Mouse (Mus musculus) cerebellum, adult 2 months (tissue): ENCODE results near the gene Cadm4.

Experiments
- CTCF ChIP-seq: fragments of 200-500 bp; IDR thresholded peaks from 2 replicates; pipeline ENCODE4 v1.5.1; 2011; ENCODE audit warnings: low read depth, mild to moderate bottlenecking, control low read depth, low read length, moderate library complexity, borderline replicate concordance; ENCODE audit not compliant: insufficient read depth
- POLR2A ChIP-seq: fragments of 200-500 bp; IDR thresholded peaks from 2 replicates; pipeline ENCODE4 v1.6.1; 2011; ENCODE audit warnings: low read length, control low read depth, borderline replicate concordance; ENCODE audit not compliant: insufficient read depth

DNA sequence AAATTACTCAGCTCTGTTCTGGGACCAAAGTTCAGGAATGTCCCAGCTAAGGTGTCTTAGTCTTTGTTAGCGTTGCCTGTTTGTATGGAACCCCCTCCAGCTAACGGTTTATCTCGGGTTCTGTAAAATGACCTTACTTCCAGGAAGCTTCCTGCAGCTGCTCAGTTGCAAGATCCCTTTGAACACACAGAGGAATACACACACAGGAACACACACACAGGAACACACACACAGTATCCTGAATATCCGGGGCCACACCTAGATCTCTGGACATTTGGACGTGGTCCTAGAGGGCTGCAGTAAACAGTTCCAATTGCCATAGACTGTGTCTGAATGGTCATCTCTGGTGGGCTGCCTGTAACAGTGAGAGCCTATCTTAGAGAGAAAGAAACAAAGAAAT lies 26.1 kb upstream of the Cadm4 start:
- TF ChIP-seq CTCF: no peak
- no peak for TF ChIP-seq POLR2A
